8 mouse cellular contexts compared by ENCODE assay signal in the genomic region with DNA sequence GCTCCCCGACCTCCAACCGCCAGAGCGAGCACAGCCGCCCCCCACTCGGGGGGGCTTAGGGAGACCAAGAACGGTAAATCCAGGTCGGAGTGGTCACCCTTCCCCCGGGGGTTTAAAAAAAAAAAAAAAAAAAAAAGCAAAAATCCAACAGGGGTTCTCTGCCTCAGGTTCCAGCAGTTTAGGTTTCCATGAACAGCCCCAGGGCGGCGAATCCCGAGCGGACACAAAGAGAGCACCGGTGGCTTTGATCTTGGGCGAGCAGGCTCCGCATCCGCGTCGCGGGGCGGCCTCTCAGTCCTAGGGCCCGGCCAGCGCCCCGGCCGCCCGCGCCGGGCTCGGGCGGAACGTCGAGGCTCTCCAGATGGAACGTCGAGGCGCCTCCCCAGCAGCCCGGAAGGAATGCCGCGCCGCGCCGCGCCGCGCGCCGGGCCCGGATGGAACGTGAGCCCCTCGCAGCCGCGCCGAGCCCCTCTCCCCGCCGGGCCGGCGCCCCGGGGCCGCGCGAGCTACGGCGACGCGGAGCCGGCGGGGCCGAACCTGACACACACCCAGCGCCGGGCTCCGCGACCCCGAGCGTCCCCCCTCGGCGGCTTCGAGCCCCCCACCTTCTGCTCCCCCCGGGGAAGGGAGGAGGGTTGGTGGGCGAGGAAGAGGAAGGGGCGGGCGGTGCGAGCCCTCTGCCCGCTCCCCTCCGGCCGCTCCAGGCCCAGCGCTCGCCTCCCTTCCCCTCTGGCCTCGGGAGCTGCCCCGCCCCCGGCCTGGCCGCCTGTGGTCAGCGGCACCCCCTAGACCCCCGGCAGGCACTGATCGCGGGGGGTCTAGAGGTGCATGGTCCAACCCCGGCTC. TPM values are rescaled to one million over a fixed set of nuclear protein-coding genes. Genes with fewer than 3 reads are reported as not detected.
DNase-seq lines count a peak whose midpoint lies in the region; ATAC-seq lines count a peak whose summit lies in the region.

Gene Kmt2d (minus strand): TSS at position 135 of the 846 bp plus-strand sequence.

- H3K9ac ChIP-seq in forebrain, embryonic 13.5 days: peak within 1 kb of the TSS; percentile 99
- H3K9ac ChIP-seq in limb, embryonic 12.5 days (replicated peaks): peak within 1 kb of the TSS; percentile 98
- H3K9ac ChIP-seq in midbrain, embryonic 15.5 days: peak within 1 kb of the TSS; percentile 93

- H3K4me3 ChIP-seq in forebrain, embryonic 13.5 days: peak within 1 kb of the TSS; percentile 99
- H3K4me3 ChIP-seq in limb, embryonic 12.5 days (replicated peaks): peak within 1 kb of the TSS; percentile 95
- H3K4me3 ChIP-seq in midbrain, embryonic 15.5 days: peak within 1 kb of the TSS; percentile 96

- 0% methylated on average over 60 of the region's 94 CpGs for WGBS in forebrain, embryonic 13.5 days
- WGBS in limb, embryonic 12.5 days: under 1% methylated on average over 79 of the region's 94 CpGs
- under 1% methylated on average over 72 of the region's 94 CpGs for WGBS in midbrain, embryonic 15.5 days

- H3K27ac ChIP-seq in forebrain, embryonic 13.5 days: peak within 1 kb of the TSS; percentile 98
- peak within 1 kb of the TSS; percentile 99 for H3K27ac ChIP-seq in limb, embryonic 12.5 days
- H3K27ac ChIP-seq in midbrain, embryonic 15.5 days: peak within 1 kb of the TSS; percentile 98

- peak in 1 of 2 experiments; percentile 45 for DNase-seq in layer of hippocampus, adult 18-20 months (ENCODE audit: low spot score in 2 of 2)
- no peak for DNase-seq in layer of hippocampus, adult 9-11 months
- no peak for DNase-seq in ovary, adult 18-20 months (ENCODE audit: low spot score)

- H3K9me3 ChIP-seq in forebrain, embryonic 13.5 days (replicated peaks): no peaks in the 10 kb centered on the region
- H3K9me3 ChIP-seq in limb, embryonic 12.5 days: no peaks in the 10 kb centered on the region
- no peaks in the 10 kb centered on the region for H3K9me3 ChIP-seq in midbrain, embryonic 15.5 days

- no peak for ATAC-seq in activated CD4-positive, CD25-positive, alpha-beta regulatory T cell, adult 4 months
- ATAC-seq in forebrain, embryonic 13.5 days: no peak; the same call in 1 of the 2 replicates
- 0 out of 4 replicates have a peak, but pooled peaks of 1 of the 2 experiments have one; percentile 1 for ATAC-seq in hematopoietic stem cell, adult 5-6 weeks (replicated peaks in 1 of 2; ENCODE audit: insufficient read depth in 1 of 2, low FRiP score in 2 of 2, low TSS enrichment in 1 of 2, low read depth in 1 of 2, poor library complexity in 2 of 2, severe bottlenecking in 2 of 2)
- peak; percentile 11; the same call in 1 of the 2 replicates for ATAC-seq in limb, embryonic 12.5 days (ENCODE audit: insufficient number of reproducible peaks, insufficient read depth, low FRiP score, low TSS enrichment, low read depth)
- peak; percentile 58 for ATAC-seq in midbrain, embryonic 15.5 days (replicated peaks)

- no peaks in the 10 kb centered on the region for H3K27me3 ChIP-seq in forebrain, embryonic 13.5 days
- H3K27me3 ChIP-seq in limb, embryonic 12.5 days: no peaks in the 10 kb centered on the region
- no peaks in the 10 kb centered on the region for H3K27me3 ChIP-seq in midbrain, embryonic 15.5 days (replicated peaks)

- H3K36me3 ChIP-seq in forebrain, embryonic 13.5 days (ENCODE audit: poor library complexity, severe bottlenecking): peaks cover 4% of the 10 kb centered on the region
- H3K36me3 ChIP-seq in limb, embryonic 12.5 days: peaks cover 6% of the 10 kb centered on the region
- no peaks in the 10 kb centered on the region for H3K36me3 ChIP-seq in midbrain, embryonic 15.5 days (replicated peaks)

- H3K4me2 ChIP-seq in forebrain, embryonic 13.5 days: peak within 1 kb of the TSS; percentile 97
- peak within 1 kb of the TSS; percentile 99 for H3K4me2 ChIP-seq in limb, embryonic 12.5 days
- peak within 1 kb of the TSS; percentile 99 for H3K4me2 ChIP-seq in midbrain, embryonic 15.5 days

- H3K4me1 ChIP-seq in forebrain, embryonic 13.5 days: peaks cover 42% of the 10 kb centered on the region
- H3K4me1 ChIP-seq in limb, embryonic 12.5 days (replicated peaks): peaks cover 33% of the 10 kb centered on the region
- peaks cover 53% of the 10 kb centered on the region for H3K4me1 ChIP-seq in midbrain, embryonic 15.5 days

RNA-seq across cellular contexts. Expression of gene Kmt2d, which starts in this region (rescaled TPM):
- total RNA-seq in layer of hippocampus, adult 18-20 months (2021): 100 to 1,000 TPM in 1 of 2 experiments, 10 to 100 TPM in 1; 89.1 to 103 TPM
- 10 to 100 TPM; 21.7 to 29.2 TPM for polyA plus RNA-seq in activated CD4-positive, CD25-positive, alpha-beta regulatory T cell, adult 4 months (2017; shearing (Covaris generic))
- polyA plus RNA-seq in forebrain, embryonic 13.5 days (2015; fragmentation: Nextera tagmentation; extraction: Ambion mirVana): 13.7 and 14.3 TPM in 2 replicates
- 33.0 and 45.0 TPM in 2 replicates for total RNA-seq in hematopoietic stem cell, adult 5-6 weeks (2017)
- polyA plus RNA-seq in limb, embryonic 12.5 days (2016; fragmentation: Nextera tagmentation; extraction: Ambion mirVana): 13.0 and 14.4 TPM in 2 replicates
- 11.9 and 13.5 TPM in 2 replicates for polyA plus RNA-seq in midbrain, embryonic 15.5 days (2015; fragmentation: Nextera tagmentation; extraction: Ambion mirVana)

Comparison
In these comparisons a context has a peak if more than half of its experiments do, and no peak if none do; other contexts are left out.
1. ATAC-seq: peak in limb, embryonic 12.5 days (single experiment) and midbrain, embryonic 15.5 days (single experiment); none in activated CD4-positive, CD25-positive, alpha-beta regulatory T cell, adult 4 months (single experiment) and forebrain, embryonic 13.5 days (single experiment).
2. Peak in every context shown above with its lines, with median percentiles within 50 percentile points of each other: H3K27ac ChIP-seq, H3K4me2 ChIP-seq, H3K4me3 ChIP-seq and H3K9ac ChIP-seq.